Mouse (Mus musculus) left cerebral cortex, postnatal 4 days (tissue): ENCODE results near the gene Mettl3. TPM values are rescaled to one million over a fixed set of nuclear protein-coding genes. Genes with fewer than 3 reads are reported as not detected.

Source experiments
- DNase-seq: peaks from one replicate; pipeline ENCODE4 v3.0.0-alpha.2; 2022
- intact Hi-C: fragments of 180-260 bp; cut with DNase I; formaldehyde crosslinking; loops from one replicate; pipeline ENCODE4 v1.15.1; 2025
- total RNA-seq, 2 experiments: library from RNA; stranded (reverse); gene quantifications; 2 replicates each; pipeline ENCODE4 v1.2.3; 2021

The Mettl3 gene
- total RNA-seq, 2 experiments from 2014 or later: 39.2 to 47.4 TPM

DNA sequence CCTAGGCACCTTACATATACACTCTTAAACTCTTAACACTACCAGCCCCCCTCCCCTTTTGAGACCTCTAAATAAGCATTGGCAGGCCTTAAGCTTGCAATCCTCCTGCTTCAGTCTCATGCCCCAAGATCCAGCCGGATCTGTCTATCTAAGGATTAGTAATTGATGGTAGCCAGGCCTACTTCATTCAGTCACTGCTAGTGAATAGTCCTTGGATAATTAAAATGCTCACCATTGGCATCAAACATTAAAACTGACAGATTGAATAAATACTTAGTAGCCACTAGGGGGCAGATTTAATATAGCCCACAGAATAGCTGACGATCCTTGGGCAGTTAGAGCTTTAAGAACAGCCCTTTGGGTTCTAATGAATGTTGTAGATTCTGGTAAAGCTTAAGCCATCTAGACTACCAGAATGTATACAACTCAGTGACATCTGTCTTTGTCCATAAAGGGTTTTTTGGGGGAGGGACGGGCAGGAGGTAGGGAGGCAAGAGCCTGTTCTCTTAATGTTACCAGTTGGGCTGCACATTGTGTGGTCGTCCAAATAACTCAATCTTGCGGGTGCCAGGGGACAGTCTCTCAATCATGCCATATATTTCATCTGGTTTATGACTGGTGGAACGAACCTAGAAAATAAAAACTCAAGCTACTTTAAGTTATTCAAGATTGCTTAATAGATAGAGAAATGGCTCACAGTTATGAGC, 9.2 kb downstream of the Mettl3 start:
- no peak for DNase-seq
- intact Hi-C loops: loop anchor here (5.0 kb wide), 1 partner anchor 42 kb away; no protein-coding TSS in a partner anchor

DNA sequence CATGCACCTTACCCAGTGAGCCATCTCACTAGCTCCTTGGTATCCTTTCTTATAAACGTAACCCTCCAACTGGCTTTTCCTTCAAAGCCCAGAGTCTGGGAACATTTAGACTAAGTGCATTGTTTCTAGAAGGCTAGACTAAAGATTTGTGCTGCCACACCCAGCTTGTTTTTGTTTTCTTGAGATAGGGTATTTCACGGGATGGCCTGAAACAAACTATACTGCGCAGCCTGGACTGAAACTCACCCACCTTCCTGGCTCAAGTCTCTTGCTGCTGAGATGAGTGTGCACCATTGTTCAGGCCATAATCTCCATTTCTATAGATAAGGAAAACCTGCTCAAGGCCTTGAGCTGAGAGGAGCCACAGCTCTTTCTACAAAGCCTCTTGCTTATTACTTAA, 20.7 kb downstream of the Mettl3 start:
- DNase-seq: no peak
- intact Hi-C loops: no loop called here

DNA sequence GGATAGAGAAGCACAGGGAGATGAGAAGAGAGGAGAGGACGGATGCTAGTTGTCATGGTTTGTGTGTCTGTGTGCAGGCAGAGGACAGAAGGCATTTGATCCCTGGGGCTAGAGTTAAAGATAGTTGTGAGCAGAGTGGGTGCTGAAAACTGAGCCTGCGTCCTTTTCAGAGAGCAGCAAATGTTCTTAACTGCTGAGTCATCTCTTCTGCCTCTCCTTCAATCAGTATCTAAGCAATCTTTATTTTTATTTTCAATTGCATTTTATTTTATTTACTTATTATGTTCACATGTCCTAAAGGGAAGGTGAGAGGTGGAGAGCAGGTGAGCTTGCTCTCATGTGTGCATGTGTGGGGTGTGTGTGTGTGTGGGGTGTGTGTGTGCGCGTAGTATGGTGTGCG, 21.3 kb downstream of the Mettl3 start:
- no peak for DNase-seq
- intact Hi-C loops: no loop called here

DNA sequence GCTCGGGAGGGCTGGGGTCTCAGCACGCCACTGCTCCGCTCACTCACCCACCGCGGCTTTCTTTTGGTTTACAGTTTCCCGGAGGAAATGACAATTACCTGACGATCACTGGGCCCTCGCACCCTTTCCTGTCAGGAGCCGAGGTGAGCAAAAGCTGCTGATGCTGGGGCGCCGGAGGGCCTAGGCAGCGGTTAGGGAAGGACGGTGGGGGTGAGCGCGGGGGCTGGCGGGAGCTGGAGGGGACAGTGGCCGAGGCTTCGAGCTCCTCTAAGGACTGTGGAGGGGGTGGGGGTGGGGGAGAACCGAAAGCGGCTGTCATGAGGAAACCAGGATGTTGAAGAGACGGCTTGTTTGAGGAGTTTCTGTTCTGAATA, 25.2 kb downstream of the Mettl3 start:
- no peak for DNase-seq
- intact Hi-C loops: no loop called here

DNA sequence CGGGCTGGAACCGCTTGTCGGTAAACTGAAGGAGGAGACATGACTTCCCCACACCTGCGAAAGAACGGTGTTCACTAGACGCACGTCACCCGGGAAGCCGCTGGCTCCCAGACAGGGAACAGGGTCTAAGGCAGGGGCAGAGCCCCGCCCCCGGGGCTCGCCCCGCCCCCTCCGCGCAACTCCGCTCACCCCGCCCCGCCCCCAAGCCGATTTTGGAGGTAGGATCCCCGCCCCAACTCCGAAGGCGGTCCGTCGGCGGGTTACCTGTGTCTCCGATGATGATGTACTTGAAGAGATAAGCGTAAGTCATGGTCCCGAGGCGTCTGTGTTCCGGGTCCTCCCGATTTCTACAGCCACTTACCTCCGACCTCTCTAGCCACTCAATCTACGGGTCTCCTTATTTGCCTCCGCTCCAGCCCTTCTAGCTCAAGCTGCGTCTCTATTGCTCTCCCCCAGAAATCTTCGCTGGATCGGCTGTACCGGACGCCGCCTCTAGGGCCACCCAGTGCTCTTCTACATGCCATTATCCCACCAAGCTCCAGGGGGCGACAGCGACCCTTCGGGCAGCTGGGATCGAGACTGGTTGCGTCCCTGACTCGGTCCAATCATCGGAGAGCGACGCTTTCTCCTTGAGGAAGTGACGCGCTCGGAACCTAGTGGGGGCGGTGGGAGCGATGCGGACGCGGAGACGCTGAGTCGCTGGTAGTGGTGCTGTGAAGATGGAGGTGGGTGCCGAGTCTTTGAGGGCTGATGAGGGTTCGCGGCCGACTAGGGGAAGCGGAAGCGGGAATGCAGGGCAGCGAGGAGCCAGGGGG, 25.8 kb downstream of the Mettl3 start, which contains the start of the genes Tox4 and Rab2b:
TSS of gene Tox4 (plus strand) at position 215 of the 815 bp plus-strand sequence.
TSS of gene Rab2b (minus strand) at position 614 of the 815 bp plus-strand sequence.
- peak; percentile 98 for DNase-seq
- intact Hi-C loops: no loop called here

DNA sequence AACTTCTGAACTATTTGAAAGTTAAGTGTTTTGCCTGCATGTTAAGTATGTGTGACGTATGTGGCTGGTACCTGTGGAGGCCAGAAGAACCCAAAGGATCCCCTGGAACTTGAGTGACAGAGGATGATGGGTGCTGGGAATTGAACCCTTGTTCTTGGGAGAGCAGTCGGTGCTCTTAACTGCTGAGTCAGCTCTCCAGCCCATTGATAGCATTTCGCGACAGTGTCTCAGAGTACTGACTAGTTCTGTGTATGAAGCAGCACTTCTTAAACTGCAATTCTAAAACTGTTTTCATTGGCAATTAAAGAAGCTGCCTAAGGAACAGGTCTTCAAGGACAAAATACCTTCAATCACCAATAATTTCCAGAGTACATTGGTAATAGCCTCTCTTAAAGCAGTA, 27.7 kb downstream of the Mettl3 start:
- intact Hi-C loops: no loop called here
- DNase-seq: no peak

DNA sequence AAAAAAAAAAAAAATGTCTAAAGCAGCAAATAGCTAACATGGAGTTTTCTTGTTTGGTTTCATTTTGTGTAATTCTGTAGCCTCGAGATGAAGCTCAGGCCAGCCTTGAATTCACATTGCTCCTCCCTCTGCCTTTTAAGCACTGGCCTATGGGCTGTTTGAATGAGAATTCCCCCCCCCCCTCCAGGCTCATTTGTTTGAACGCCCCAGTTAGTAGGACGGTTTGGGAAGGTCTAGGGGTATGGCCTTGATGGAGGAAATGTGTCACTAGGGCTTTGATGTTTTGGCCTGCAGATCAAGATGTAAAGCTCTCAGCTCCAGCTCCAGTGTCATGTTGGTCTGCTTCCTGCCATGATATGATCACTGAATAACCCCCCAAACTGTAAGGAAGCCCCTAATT, 32.1 kb downstream of the Mettl3 start:
- no peak for DNase-seq
- intact Hi-C loops: no loop called here

DNA sequence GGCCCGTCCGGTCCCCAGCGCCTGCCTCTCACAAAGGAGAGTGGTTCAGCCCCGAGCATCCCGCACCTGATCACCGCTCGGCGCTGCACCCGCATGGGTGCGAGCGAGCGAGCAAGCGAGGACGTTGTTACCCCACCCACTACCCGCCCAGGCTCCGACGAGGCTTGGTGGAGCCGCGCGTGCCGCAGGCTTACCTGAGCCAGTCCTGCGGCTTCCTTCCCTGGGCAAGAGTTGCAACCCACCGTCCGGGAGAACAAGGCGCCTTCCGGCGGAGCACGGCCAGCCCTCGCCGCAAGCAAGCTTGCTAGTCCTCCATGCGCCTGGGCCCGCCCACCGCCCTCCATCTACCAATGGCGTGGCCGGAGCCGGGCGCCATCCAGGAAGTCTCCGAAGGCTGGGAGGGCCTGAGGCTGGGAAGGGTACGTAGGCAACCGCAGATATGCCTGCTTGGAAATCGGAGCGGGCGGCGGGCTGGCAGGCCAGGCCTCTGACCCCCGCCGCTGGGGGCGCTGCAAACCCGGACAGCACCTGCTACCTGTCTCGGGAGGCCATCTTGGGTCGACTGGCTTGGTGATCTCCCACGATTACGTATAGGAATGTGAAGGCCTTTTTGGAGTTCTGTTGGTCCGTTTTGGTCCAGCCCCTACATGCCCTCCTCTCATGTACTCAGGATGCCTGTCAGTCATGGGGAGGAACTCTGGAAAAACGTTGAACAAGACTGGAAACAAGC, 47.3 kb downstream of the Mettl3 start, which contains the start of gene Chd8:
TSS of gene Chd8 (minus strand) at position 297 of the 730 bp plus-strand sequence.
- DNase-seq: peak; percentile 98
- intact Hi-C loops: no loop called here

DNA sequence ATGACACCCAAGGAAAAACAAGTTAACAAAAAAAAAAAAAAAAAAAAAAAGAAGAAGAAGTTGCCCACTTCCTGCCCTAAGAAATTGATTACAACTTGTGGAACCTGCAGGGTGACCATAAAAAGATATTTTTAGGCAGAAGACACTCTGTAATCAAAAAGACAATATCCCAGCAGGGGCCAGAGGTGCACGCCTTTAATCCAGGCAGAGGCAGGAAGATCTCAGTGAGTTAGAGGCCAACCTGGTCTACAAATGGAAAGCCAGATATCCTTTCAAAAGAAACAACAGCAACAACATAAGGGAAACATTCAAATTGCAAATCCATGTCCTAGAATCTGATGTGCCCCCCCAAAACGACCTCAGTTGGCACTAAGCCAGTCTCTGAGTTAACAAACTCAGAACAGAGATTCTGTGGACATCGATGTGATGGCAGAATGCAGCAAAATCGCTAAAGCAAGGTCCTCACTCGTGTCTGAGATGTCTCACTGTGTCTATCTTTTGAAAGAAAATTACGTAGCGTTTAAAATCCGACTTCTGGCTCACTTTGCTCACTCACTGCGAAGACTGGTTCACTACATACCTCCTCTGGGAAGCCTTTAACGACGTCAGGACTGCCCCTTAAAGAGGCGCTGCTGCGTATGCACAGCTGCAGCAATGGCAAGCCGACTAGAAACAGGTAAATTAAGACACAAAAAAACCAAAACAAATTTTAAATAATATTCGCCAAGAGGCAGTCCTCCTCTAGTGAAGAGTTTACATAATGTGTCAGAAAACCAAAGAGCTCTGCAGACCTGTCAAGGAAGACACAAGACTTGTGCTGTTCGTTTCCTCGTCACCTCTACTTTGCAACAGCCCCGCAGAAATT, 48.4 kb downstream of the Mettl3 start:
- DNase-seq: no peak

DNA sequence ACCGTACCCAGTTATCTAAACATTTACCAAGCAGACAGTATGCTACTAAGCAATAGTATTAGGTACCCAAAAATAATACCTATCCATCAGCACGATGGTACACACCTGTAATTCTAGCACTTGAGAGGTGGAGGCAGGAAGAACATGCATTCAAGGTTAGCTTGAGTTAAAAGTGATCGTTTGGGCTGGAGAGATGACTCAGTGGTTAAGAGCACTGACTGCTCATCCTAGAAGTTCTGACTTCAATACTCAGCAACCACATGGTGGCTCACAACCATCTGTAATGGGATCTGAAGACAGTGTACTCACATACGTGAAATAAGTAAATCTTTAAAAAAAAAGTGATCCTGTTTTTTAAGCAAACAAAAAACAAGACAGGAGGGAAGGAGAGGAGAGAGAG, 58.8 kb downstream of the Mettl3 start:
- DNase-seq: no peak
- intact Hi-C loops: no loop called here

More for the DNA sequence above, 48.4 kb downstream of the Mettl3 start:
- intact Hi-C loops: no loop called here

Other genes with a start within 250 kb of the Mettl3 start
- gene Hnrnpc, start 201.1 kb downstream of the Mettl3 start, total RNA-seq: 100 to 1,000 TPM; 220 to 223 TPM
- gene Rpgrip1, start 194.4 kb downstream of the Mettl3 start, total RNA-seq: 1 to 10 TPM; 2.3 to 2.5 TPM
- gene Supt16, start 107.7 kb downstream of the Mettl3 start, total RNA-seq: 10 to 100 TPM; 71.3 to 73.2 TPM
- gene Chd8, start 47.3 kb downstream of the Mettl3 start, total RNA-seq: 100 to 1,000 TPM; 142 to 154 TPM
- 10 to 100 TPM; 48.0 to 56.4 TPM for gene Tox4, start 26.0 kb downstream of the Mettl3 start, total RNA-seq
- gene Rab2b, start 25.6 kb downstream of the Mettl3 start, total RNA-seq: 10 to 100 TPM; 38.3 to 40.8 TPM
- gene Sall2, start 23.6 kb upstream of the Mettl3 start, total RNA-seq: 10 to 100 TPM; 45.9 to 48.7 TPM
- not detected for gene Olfr1513, start 51.3 kb upstream of the Mettl3 start, total RNA-seq
- not detected for gene Olfr1512, start 74.0 kb upstream of the Mettl3 start, total RNA-seq
- not detected for gene Olfr1511, start 92.3 kb upstream of the Mettl3 start, total RNA-seq
- gene Olfr1510, start 109.2 kb upstream of the Mettl3 start, total RNA-seq: not detected
- gene Olfr1509, start 137.9 kb upstream of the Mettl3 start, total RNA-seq: not detected
- gene Olfr1508, start 162.4 kb upstream of the Mettl3 start, total RNA-seq: not detected
- gene Olfr1507, start 190.6 kb upstream of the Mettl3 start, total RNA-seq: not detected